Mouse (Mus musculus): ENCODE results near the gene Mamstr.

Mamstr gene

GRCm38 (mm10) chr7:45639561-45640027, at the start of gene Mamstr:
Gene Mamstr, plus strand, starts transcription at chr7:45639977.
- DNase-seq, result no peak

DNA sequence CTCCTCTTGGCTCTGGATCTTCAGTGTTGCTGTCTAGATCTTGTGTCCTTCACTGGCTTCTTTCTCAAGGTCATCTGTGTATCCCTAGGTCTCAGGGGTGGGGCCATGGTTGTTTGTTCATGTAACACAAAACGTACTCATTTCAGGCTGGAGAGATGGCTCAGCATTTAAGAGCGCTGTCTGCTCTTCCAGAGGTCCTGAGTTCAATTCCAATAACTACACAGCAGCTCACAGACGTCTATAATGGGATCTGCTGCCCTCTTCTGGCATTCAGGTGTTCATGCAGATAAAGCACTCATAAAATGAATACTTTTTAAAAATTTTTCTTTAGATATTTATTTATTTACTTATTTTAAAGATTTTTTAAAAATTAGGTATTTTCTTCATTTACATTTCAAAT, 48.9 kb upstream of the Mamstr start:
- no peak for DNase-seq

- DNase-seq, result no peak
Observed at GRCm38 (mm10) chr7:45591880-45592279, 47.9 kb upstream of the Mamstr start.

GRCm38 (mm10) chr7:45593118-45593815, 46.5 kb upstream of the Mamstr start:
- peak; percentile 65 to 78 for DNase-seq

DNA sequence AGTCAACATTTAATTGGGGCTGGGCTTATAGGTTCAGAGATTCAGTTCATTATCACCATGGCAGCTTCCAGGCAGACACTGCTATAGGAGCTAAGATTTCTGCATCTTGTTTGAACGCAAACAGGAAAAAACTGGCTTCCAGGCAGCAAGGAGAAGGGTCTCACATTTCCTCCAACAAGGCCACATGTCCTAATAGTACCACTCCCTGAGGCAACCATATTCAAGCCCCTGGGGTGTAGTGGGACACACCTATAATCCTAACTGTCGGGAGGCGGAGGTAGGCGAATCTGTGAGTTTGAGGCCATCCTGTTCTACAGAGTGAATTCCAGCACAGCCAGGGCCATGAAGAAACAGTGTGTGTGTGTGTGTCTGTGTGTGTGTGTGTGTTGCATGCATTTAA, 44.6 kb upstream of the Mamstr start:
- DNase-seq, result no peak

DNA sequence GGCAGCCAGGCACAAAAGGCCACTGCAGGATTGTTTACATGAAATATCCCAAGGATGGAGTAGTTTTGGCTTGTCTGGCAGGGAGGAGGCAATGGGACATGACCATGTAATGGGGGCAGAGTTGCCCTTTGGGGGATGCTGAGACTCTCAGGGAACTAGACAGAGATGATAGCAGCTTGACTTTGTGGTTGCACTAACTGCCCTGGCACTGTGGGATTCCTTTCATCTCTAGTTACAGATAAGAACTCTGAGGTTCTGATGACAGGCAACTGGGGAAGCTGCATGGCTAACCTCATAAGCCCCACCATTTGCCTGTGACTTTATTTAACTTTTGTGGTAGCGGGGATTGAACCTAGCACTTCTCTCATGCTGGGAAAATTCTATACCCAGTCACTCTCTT, 43.7 kb upstream of the Mamstr start:
- no peak for DNase-seq

- DNase-seq, result no peak
Observed at GRCm38 (mm10) chr7:45597013-45597412, 42.8 kb upstream of the Mamstr start.

- peak; percentile 54 to 78 for DNase-seq
Observed at GRCm38 (mm10) chr7:45597527-45597926, 42.2 kb upstream of the Mamstr start.

DNA sequence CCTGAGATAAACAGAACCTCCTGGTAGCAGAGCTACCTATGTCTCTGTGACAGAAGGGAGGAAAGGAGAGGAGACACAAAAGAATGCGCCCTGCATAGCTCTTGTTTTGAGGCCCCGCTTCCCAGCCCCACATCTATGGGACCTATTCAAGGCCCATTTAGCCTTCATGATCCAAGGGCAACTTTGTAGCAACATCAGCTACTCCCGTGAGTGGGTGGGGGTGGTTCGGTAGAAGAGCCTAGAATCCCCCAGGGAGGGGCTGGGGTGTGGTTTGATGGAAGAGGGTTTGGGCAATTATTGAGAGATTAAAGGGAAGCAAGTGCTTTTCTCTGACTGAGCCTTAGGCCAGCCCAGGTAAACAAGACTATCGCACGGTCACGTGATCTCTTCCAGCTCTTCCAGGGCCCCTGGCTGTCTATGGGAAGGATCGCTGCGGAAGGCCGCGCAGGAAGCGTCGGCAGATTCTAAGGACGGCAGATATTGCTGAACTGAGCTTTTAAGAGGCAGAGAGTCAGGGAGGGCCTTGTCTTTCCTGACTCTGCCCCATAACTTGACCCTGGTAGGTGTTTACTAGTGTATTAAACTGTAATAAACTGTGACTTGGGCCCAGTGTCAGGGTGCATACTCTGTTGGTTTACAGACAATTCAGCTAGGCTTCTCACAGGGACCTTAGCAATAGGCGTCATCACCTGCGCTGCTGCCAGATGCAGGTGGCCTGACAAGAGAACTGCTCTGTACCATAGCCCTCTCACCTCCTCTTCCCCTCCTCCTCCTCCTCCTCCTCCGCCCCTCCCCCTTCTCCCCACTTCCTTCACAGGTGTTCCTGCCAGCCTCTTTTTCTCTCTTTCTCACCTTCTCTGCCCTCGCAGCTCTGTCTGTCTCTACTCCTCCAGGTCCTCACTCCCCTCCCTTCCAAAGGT, 40.6 kb upstream of the Mamstr start:
- no peak for DNase-seq

GRCm38 (mm10) chr7:45605704-45606289, 34.0 kb upstream of the Mamstr start:
- no peak for DNase-seq

GRCm38 (mm10) chr7:45609511-45609910, 30.3 kb upstream of the Mamstr start:
- no peak for DNase-seq

- DNase-seq, result peak in 1 of 2 experiments; percentile 54
Observed at GRCm38 (mm10) chr7:45616277-45616676, 23.5 kb upstream of the Mamstr start.

GRCm38 (mm10) chr7:45617042-45617695, 22.6 kb upstream of the Mamstr start, which contains the start of gene Fut1:
Gene Fut1, plus strand, starts transcription at chr7:45617289.
- no peak for DNase-seq

DNA sequence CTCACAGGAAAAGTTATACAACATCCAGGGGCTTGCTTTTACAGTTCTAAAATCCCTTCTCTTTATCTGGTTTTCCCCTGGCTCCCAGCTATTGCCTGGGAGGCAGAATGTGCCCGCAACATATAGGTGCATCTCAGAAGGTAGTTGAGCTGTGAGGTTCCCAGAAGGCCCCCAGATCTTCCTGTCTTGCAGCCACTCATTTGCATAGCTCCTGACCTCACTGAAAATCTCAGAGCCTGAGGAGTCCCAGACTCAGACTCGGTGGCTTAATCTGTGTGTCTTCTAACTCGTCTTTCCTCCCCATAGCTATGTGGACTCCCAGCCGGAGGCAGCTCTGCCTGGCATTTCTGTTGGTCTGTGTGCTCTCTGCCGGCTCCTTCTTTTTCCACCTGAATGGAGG, 21.5 kb upstream of the Mamstr start:
- DNase-seq, result no peak

- DNase-seq, result no peak
Observed at GRCm38 (mm10) chr7:45619592-45619991, 20.2 kb upstream of the Mamstr start.

DNA sequence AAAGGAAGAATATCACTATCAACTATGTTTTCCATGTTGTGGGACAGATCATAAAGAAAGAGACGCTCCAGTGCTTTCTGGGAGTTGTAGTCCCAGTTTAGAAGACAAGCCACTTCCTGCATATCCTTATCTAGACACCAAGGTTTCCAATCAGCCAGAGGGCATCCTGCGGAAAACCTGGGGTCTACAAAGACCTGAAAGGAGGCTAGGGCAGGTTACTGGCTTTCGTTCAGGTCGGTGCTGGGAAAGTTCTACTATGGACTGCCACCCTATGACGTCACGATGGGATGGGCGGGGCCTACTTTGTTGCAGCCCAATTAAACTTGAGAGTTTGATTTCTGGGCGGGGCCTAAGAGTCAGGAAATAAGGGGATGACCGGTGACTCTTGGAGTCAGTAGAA, 18.3 kb upstream of the Mamstr start, which contains the start of gene Izumo1:
Gene Izumo1 (plus strand): TSS at position 369 of the 400 bp plus-strand sequence.
- no peak for DNase-seq

DNA sequence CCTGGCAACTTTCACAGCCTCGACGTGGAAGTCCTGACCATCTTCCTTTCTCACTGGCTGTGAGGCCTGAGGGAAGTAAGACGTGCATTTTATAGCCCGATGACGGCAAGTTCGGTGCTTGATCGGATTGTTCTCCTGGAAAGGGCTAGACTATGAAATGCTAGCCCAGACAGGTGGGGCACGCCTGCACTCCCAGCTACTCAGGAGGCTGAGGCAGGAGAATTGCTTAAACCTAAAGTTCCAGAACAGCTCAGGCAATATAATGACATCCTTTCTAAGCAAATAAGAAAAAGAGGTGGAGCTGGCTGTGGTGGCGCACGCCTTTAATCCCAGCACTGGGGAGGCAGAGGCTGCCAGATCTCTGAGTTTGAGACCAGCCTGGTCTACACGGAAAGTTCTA, 16.3 kb upstream of the Mamstr start:
- no peak for DNase-seq

DNA sequence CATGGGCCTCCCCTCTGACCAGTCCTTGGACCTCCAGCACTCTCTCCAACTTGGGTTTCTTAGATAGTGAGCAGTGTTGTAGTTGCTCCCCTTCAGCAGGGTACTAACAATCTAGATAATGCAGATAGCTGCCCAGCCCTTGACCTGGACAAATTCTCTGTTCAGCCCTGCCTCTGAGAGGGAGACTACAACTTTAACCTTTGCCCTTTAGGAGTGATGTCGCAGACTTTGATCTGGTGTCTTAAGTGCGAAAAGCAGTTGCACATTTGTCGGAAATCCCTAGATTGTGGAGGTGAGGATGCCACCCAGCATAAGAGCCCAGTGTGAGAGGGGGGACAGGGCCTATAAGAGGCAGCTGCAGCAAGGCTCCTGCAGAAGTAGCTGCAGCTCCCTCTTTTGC, 15.1 kb upstream of the Mamstr start:
- DNase-seq, result no peak

GRCm38 (mm10) chr7:45625481-45625880, 14.3 kb upstream of the Mamstr start:
- DNase-seq, result no peak

GRCm38 (mm10) chr7:45626571-45627076, 13.2 kb upstream of the Mamstr start:
- no peak for DNase-seq

- peak; percentile 52 to 55 for DNase-seq
Observed at GRCm38 (mm10) chr7:45627261-45627660, 12.5 kb upstream of the Mamstr start, which contains the start of gene Rasip1. Gene Rasip1, plus strand, starts transcription at chr7:45627488.
